Mouse (Mus musculus): ENCODE data around the gene Lrrc7. TPM values are rescaled to one million over a fixed set of nuclear protein-coding genes. Genes with fewer than 3 reads are reported as not detected.

The Lrrc7 gene
- polyA plus RNA-seq, 2 experiments, result 1.0 to 1.5 TPM

- Histone ChIP-seq H3K27ac (replicated peaks; ENCODE audit: low read depth, low read length) (no peak overlapping the region), H3K4me1 (ENCODE audit: control insufficient read depth, insufficient read depth, low read length) (no peaks in the 10 kb centered on the region), H3K36me3 (ENCODE audit: control insufficient read depth, insufficient read depth, low read length) (no peaks in the 10 kb centered on the region), H3K4me3 (replicated peaks; ENCODE audit: low read length) (no peak overlapping the region), H3K27me3 (ENCODE audit: control insufficient read depth, insufficient read depth, low read length) (no peaks in the 10 kb centered on the region), H3K9ac (ENCODE audit: low read depth, low read length, severe bottlenecking) (no peak overlapping the region), H3K4me2 (replicated peaks; ENCODE audit: low read depth, low read length, severe bottlenecking) (no peak overlapping the region), H3K9me3 (ENCODE audit: control insufficient read depth, low read length) (no peaks in the 10 kb centered on the region)
- no peak for TF ChIP-seq POLR2A (IDR thresholded peaks at IDR 0.05; ENCODE audit: borderline replicate concordance, extremely low read depth, insufficient read depth, insufficient read length)
- ATAC-seq (ENCODE audit: low FRiP score, low read depth) (no peak), DNase-seq (ENCODE audit: low spot score) (no peak)
- 75% methylated on average over 3 of the region's 3 CpGs for WGBS
Measured at GRCm38 (mm10) chr3:158365801-158366200, 196.2 kb downstream of the Lrrc7 start.

DNA sequence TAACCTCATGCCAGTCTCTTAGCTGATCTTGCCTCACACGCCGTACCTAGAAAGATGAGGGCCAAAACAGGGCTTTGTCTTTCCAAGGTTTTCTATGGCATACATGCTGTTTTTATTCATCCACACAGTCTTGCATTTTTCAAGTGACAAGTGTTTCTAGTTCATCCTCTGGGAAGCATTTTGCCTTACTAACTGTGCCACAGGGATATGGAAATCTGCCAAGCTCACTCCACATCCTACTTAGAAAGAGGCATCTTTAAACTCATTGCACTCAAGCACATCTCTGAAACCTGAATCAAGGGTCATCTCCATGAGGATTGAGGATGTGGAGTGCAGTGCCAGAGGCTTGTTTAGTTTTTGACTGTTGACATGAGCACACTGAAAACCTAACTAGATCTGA lies 199.9 kb downstream of the Lrrc7 start:
- ATAC-seq (ENCODE audit: low FRiP score, low read depth), result no peak
- H3K27ac ChIP-seq (replicated peaks; ENCODE audit: low read depth, low read length), result no peak overlapping the region
- no peaks in the 10 kb centered on the region for H3K4me1 ChIP-seq (ENCODE audit: control insufficient read depth, insufficient read depth, low read length)
- 92% methylated on average over 2 of the region's 2 CpGs for WGBS
- no peaks in the 10 kb centered on the region for H3K9me3 ChIP-seq (ENCODE audit: control insufficient read depth, low read length)
- DNase-seq (ENCODE audit: low spot score), result no peak
- H3K36me3 ChIP-seq (ENCODE audit: control insufficient read depth, insufficient read depth, low read length), result no peaks in the 10 kb centered on the region
- H3K27me3 ChIP-seq (ENCODE audit: control insufficient read depth, insufficient read depth, low read length), result no peaks in the 10 kb centered on the region
- no peak for TF ChIP-seq POLR2A (IDR thresholded peaks at IDR 0.05; ENCODE audit: borderline replicate concordance, extremely low read depth, insufficient read depth, insufficient read length)
- no peak overlapping the region for H3K4me2 ChIP-seq (replicated peaks; ENCODE audit: low read depth, low read length, severe bottlenecking)
- H3K4me3 ChIP-seq (replicated peaks; ENCODE audit: low read length), result no peak overlapping the region
- no peak overlapping the region for H3K9ac ChIP-seq (ENCODE audit: low read depth, low read length, severe bottlenecking)

DNA sequence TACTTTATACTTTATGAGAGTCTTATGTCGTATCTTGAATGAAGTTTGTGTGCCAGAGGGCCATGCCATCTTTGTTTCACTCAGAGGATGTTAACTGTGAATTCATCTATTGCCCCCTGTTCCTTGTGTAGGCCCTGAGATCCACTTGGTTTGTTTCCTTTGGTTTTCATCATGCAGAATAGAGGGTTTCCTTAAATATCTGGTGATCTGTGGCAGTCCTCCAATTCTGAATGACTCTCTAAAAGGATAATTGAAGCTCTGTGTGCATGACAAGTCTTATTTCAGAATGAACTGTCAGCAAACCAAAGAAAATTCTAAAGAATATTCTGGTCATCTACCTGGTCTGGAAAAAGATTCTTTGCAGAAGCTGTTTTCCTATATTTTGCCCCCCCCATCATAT lies 205.3 kb downstream of the Lrrc7 start:
- Histone ChIP-seq H3K9ac (ENCODE audit: low read depth, low read length, severe bottlenecking) (no peak overlapping the region), H3K9me3 (ENCODE audit: control insufficient read depth, low read length) (no peaks in the 10 kb centered on the region), H3K27ac (replicated peaks; ENCODE audit: low read depth, low read length) (no peak overlapping the region), H3K4me1 (ENCODE audit: control insufficient read depth, insufficient read depth, low read length) (no peaks in the 10 kb centered on the region), H3K27me3 (ENCODE audit: control insufficient read depth, insufficient read depth, low read length) (no peaks in the 10 kb centered on the region), H3K4me2 (replicated peaks; ENCODE audit: low read depth, low read length, severe bottlenecking) (no peak overlapping the region), H3K36me3 (ENCODE audit: control insufficient read depth, insufficient read depth, low read length) (no peaks in the 10 kb centered on the region), H3K4me3 (replicated peaks; ENCODE audit: low read length) (no peak overlapping the region)
- WGBS, result 65% methylated on average over 1 of the region's 1 CpGs
- DNase-seq (ENCODE audit: low spot score) (no peak), ATAC-seq (ENCODE audit: low FRiP score, low read depth) (no peak)
- TF ChIP-seq POLR2A (IDR thresholded peaks at IDR 0.05; ENCODE audit: borderline replicate concordance, extremely low read depth, insufficient read depth, insufficient read length), result no peak

- H3K9me3 ChIP-seq (ENCODE audit: control insufficient read depth, low read length), result no peaks in the 10 kb centered on the region
- no peak overlapping the region for H3K4me2 ChIP-seq (replicated peaks; ENCODE audit: low read depth, low read length, severe bottlenecking)
- H3K36me3 ChIP-seq (ENCODE audit: control insufficient read depth, insufficient read depth, low read length), result no peaks in the 10 kb centered on the region
- no peak overlapping the region for H3K9ac ChIP-seq (ENCODE audit: low read depth, low read length, severe bottlenecking)
- 85% methylated on average over 4 of the region's 4 CpGs for WGBS
- ATAC-seq (ENCODE audit: low FRiP score, low read depth) (no peak), DNase-seq (ENCODE audit: low spot score) (no peak)
- no peaks in the 10 kb centered on the region for H3K4me1 ChIP-seq (ENCODE audit: control insufficient read depth, insufficient read depth, low read length)
- TF ChIP-seq POLR2A (IDR thresholded peaks at IDR 0.05; ENCODE audit: borderline replicate concordance, extremely low read depth, insufficient read depth, insufficient read length), result no peak
- H3K27me3 ChIP-seq (ENCODE audit: control insufficient read depth, insufficient read depth, low read length), result no peaks in the 10 kb centered on the region
- no peak overlapping the region for H3K27ac ChIP-seq (replicated peaks; ENCODE audit: low read depth, low read length)
- no peak overlapping the region for H3K4me3 ChIP-seq (replicated peaks; ENCODE audit: low read length)
Measured at GRCm38 (mm10) chr3:158356194-158356593, 205.8 kb downstream of the Lrrc7 start.

GRCm38 (mm10) chr3:158340808-158341207 lies 221.2 kb downstream of the Lrrc7 start:
- ATAC-seq (ENCODE audit: low FRiP score, low read depth) (no peak), DNase-seq (ENCODE audit: low spot score) (no peak)
- Histone ChIP-seq H3K36me3 (ENCODE audit: control insufficient read depth, insufficient read depth, low read length) (no peaks in the 10 kb centered on the region), H3K4me1 (ENCODE audit: control insufficient read depth, insufficient read depth, low read length) (no peaks in the 10 kb centered on the region), H3K4me2 (replicated peaks; ENCODE audit: low read depth, low read length, severe bottlenecking) (no peak overlapping the region), H3K9me3 (ENCODE audit: control insufficient read depth, low read length) (no peaks in the 10 kb centered on the region), H3K4me3 (replicated peaks; ENCODE audit: low read length) (no peak overlapping the region), H3K27me3 (ENCODE audit: control insufficient read depth, insufficient read depth, low read length) (no peaks in the 10 kb centered on the region), H3K9ac (ENCODE audit: low read depth, low read length, severe bottlenecking) (no peak overlapping the region), H3K27ac (replicated peaks; ENCODE audit: low read depth, low read length) (no peak overlapping the region)
- TF ChIP-seq POLR2A (IDR thresholded peaks at IDR 0.05; ENCODE audit: borderline replicate concordance, extremely low read depth, insufficient read depth, insufficient read length), result no peak

GRCm38 (mm10) chr3:158330085-158330484 lies 231.9 kb downstream of the Lrrc7 start:
- Histone ChIP-seq H3K27me3 (ENCODE audit: control insufficient read depth, insufficient read depth, low read length) (no peaks in the 10 kb centered on the region), H3K9me3 (ENCODE audit: control insufficient read depth, low read length) (no peaks in the 10 kb centered on the region), H3K4me2 (replicated peaks; ENCODE audit: low read depth, low read length, severe bottlenecking) (no peak overlapping the region), H3K4me3 (replicated peaks; ENCODE audit: low read length) (no peak overlapping the region), H3K36me3 (ENCODE audit: control insufficient read depth, insufficient read depth, low read length) (no peaks in the 10 kb centered on the region), H3K4me1 (ENCODE audit: control insufficient read depth, insufficient read depth, low read length) (no peaks in the 10 kb centered on the region), H3K27ac (replicated peaks; ENCODE audit: low read depth, low read length) (no peak overlapping the region), H3K9ac (ENCODE audit: low read depth, low read length, severe bottlenecking) (no peak overlapping the region)
- DNase-seq (ENCODE audit: low spot score) (no peak), ATAC-seq (ENCODE audit: low FRiP score, low read depth) (no peak)
- no peak for TF ChIP-seq POLR2A (IDR thresholded peaks at IDR 0.05; ENCODE audit: borderline replicate concordance, extremely low read depth, insufficient read depth, insufficient read length)
